Mouse (Mus musculus) megakaryocyte, adult 5-6 weeks (primary cell): Measurements from ENCODE around the gene Mcf2l. TPM values are rescaled to one million over a fixed set of nuclear protein-coding genes. Genes with fewer than 3 reads are reported as not detected.

Experiments
- ATAC-seq: 2 replicates; pipeline ENCODE4 v1.8.0; 2016; ENCODE audit warnings: mild to moderate bottlenecking, inconsistent platforms; ENCODE audit not compliant: poor library complexity, severe bottlenecking
- total RNA-seq, 2 experiments: library from RNA; stranded (forward) in 1 of 2; stranded (reverse) in 1 of 2; fragments of 153-499, 151-499 nt in 1 of 2; fragments of 221-1000, 200-1000 nt in 1 of 2; gene quantifications; 2 replicates each; pipeline versions ENCODE4 v1.2.3 to v1.2.4; 2015 to 2017

The Mcf2l gene
- 7.2 and 10.1 TPM in 2 replicates for total RNA-seq (2015)
- total RNA-seq (2017): 26.4 and 32.3 TPM in 2 replicates

GRCm38 (mm10) chr8:12873357-12874046 lies at the start of gene Mcf2l:
Gene Mcf2l, plus strand, starts transcription at chr8:12873806.
- ATAC-seq: peak; percentile 47

- ATAC-seq: no peak
These were observed 49.0 kb upstream of the Mcf2l start for GRCm38 (mm10) chr8:12824562-12824961.

GRCm38 (mm10) chr8:12825236-12825635 lies 48.4 kb upstream of the Mcf2l start:
- no peak for ATAC-seq

- peak; percentile 41 for ATAC-seq
These were observed 47.8 kb upstream of the Mcf2l start for GRCm38 (mm10) chr8:12825686-12826237.

GRCm38 (mm10) chr8:12827124-12827523 lies 46.5 kb upstream of the Mcf2l start:
- no peak for ATAC-seq

GRCm38 (mm10) chr8:12828298-12828697 lies 45.3 kb upstream of the Mcf2l start:
- ATAC-seq: peak; percentile 81

GRCm38 (mm10) chr8:12829381-12829780 lies 44.2 kb upstream of the Mcf2l start:
- ATAC-seq: no peak

- no peak for ATAC-seq
These were observed 41.7 kb upstream of the Mcf2l start for GRCm38 (mm10) chr8:12831659-12832589.

- no peak for ATAC-seq
These were observed 40.0 kb upstream of the Mcf2l start for GRCm38 (mm10) chr8:12833616-12834015.

- peak; percentile 56 for ATAC-seq
These were observed 32.8 kb upstream of the Mcf2l start for GRCm38 (mm10) chr8:12840834-12841233.

GRCm38 (mm10) chr8:12842342-12842995 lies 31.1 kb upstream of the Mcf2l start:
- no peak for ATAC-seq

GRCm38 (mm10) chr8:12844347-12844950 lies 29.2 kb upstream of the Mcf2l start:
- ATAC-seq: no peak

GRCm38 (mm10) chr8:12846447-12846846 lies 27.2 kb upstream of the Mcf2l start:
- no peak for ATAC-seq

- no peak for ATAC-seq
These were observed 22.4 kb upstream of the Mcf2l start for GRCm38 (mm10) chr8:12851241-12851640.

- no peak for ATAC-seq
These were observed 17.6 kb upstream of the Mcf2l start for GRCm38 (mm10) chr8:12856038-12856437.

GRCm38 (mm10) chr8:12863061-12863460 lies 10.5 kb upstream of the Mcf2l start:
- ATAC-seq: no peak

GRCm38 (mm10) chr8:12863608-12864007 lies 10.0 kb upstream of the Mcf2l start:
- no peak for ATAC-seq

GRCm38 (mm10) chr8:12865790-12866189 lies 7.8 kb upstream of the Mcf2l start:
- no peak for ATAC-seq

- no peak for ATAC-seq
These were observed 3.9 kb upstream of the Mcf2l start for GRCm38 (mm10) chr8:12869661-12870060.

GRCm38 (mm10) chr8:12870656-12871055 lies 3.0 kb upstream of the Mcf2l start:
- ATAC-seq: no peak

GRCm38 (mm10) chr8:12871461-12871860 lies 2.1 kb upstream of the Mcf2l start:
- no peak for ATAC-seq
